Mouse (Mus musculus) heart, postnatal 25 days (tissue): ENCODE measurements around the gene Mfsd11. TPM values are rescaled to one million over a fixed set of nuclear protein-coding genes. Genes with fewer than 3 reads are reported as not detected.
"Not testable (repeated sequence)": the region's sequence is repeated elsewhere in the genome, so short reads cannot be mapped to it uniquely, and the experiment has no call there.

Experiments used
- DNase-seq: peaks from one replicate; pipeline ENCODE4 v3.0.0; 2022; ENCODE audit warnings: low spot score
- intact Hi-C: fragments of 180-260 bp; cut with DNase I; formaldehyde crosslinking; loops from one replicate; pipeline ENCODE4 v1.15.1; 2025
- total RNA-seq, 2 experiments: library from RNA; stranded (reverse); gene quantifications; 2 replicates each; pipeline ENCODE4 v1.2.3; 2021

The Mfsd11 gene
- total RNA-seq, 2 experiments from 2014 or later: 34.0 to 36.9 TPM

- intact Hi-C loops: no loop called here
- peak; percentile 98 for DNase-seq
Measured at GRCm38 (mm10) chr11:116843261-116844233, 8.7 kb upstream of the Mfsd11 start, which contains the start of the genes Mettl23 and Jmjd6. Gene Mettl23 (plus strand): TSS chr11:116843278. Gene Jmjd6 (minus strand): TSS chr11:116843449.

- DNase-seq: no peak
- intact Hi-C loops: no loop called here
Measured at GRCm38 (mm10) chr11:116846593-116847181, 5.6 kb upstream of the Mfsd11 start.

- DNase-seq: no peak
- intact Hi-C loops: no loop called here
Measured at GRCm38 (mm10) chr11:116847187-116848085, 4.8 kb upstream of the Mfsd11 start.

- intact Hi-C loops: no loop called here
- no peak for DNase-seq
Measured at GRCm38 (mm10) chr11:116848086-116848876, 4.0 kb upstream of the Mfsd11 start.

- intact Hi-C loops, DNase-seq: not testable (repeated sequence)
Measured at GRCm38 (mm10) chr11:116848877-116849178, 3.4 kb upstream of the Mfsd11 start.

- DNase-seq: no peak
Measured at GRCm38 (mm10) chr11:116849587-116849986, 2.7 kb upstream of the Mfsd11 start.

GRCm38 (mm10) chr11:116850085-116850484, 2.2 kb upstream of the Mfsd11 start:
- DNase-seq: no peak
- intact Hi-C loops: no loop called here

More at GRCm38 (mm10) chr11:116849587-116849986, 2.7 kb upstream of the Mfsd11 start:
- intact Hi-C loops: no loop called here

- intact Hi-C loops: no loop called here
- DNase-seq: no peak
Measured at GRCm38 (mm10) chr11:116850833-116851477, 1.3 kb upstream of the Mfsd11 start.

- DNase-seq: no peak
- intact Hi-C loops: no loop called here
Measured at GRCm38 (mm10) chr11:116851576-116852290, 507 bp upstream of the Mfsd11 start.

GRCm38 (mm10) chr11:116852891-116853511, 761 bp downstream of the Mfsd11 start, which contains the start of gene Srsf2:
Gene Srsf2 (minus strand): TSS chr11:116853094.
- DNase-seq: peak; percentile 95
- intact Hi-C loops: no loop called here

- peak; percentile 93 for DNase-seq
- intact Hi-C loops: no loop called here
Measured at GRCm38 (mm10) chr11:116853512-116853928, 1.3 kb downstream of the Mfsd11 start.

GRCm38 (mm10) chr11:116854279-116854678, 2.0 kb downstream of the Mfsd11 start:
- intact Hi-C loops: no loop called here
- DNase-seq: no peak

GRCm38 (mm10) chr11:116857183-116857850, 5.1 kb downstream of the Mfsd11 start:
- intact Hi-C loops: no loop called here

GRCm38 (mm10) chr11:116864444-116864843, 12.2 kb downstream of the Mfsd11 start:
- intact Hi-C loops: no loop called here
- DNase-seq: peak; percentile 7

More at GRCm38 (mm10) chr11:116857183-116857850, 5.1 kb downstream of the Mfsd11 start:
- DNase-seq: no peak

- intact Hi-C loops: no loop called here
- DNase-seq: no peak
Measured at GRCm38 (mm10) chr11:116865945-116866585, 13.8 kb downstream of the Mfsd11 start.

- intact Hi-C loops: no loop called here
- peak; percentile 35 for DNase-seq
Measured at GRCm38 (mm10) chr11:116868129-116868528, 15.9 kb downstream of the Mfsd11 start.

GRCm38 (mm10) chr11:116869223-116869622, 17.0 kb downstream of the Mfsd11 start:
- DNase-seq: no peak
- intact Hi-C loops: no loop called here
